Mouse (Mus musculus) ES-Bruce4 (cell line): ENCODE measurements at regions not wholly inside any gene's neighbourhood (a gene's known extent, or its start where the extent isn't known, plus 50 kb on each side); places are given as distances from the start of the nearest gene placed in this dataset.

Experiments used
- H3K27ac ChIP-seq: 2 replicates; pipeline ENCODE4 v1.5.1; 2012; ENCODE audit warnings: low read length, inconsistent platforms; ENCODE audit not compliant: insufficient read depth
- H3K27me3 ChIP-seq: 2 replicates; pipeline ENCODE4 v1.6.1; 2012; ENCODE audit warnings: mild to moderate bottlenecking, low read length, inconsistent platforms; ENCODE audit not compliant: control insufficient read depth, poor library complexity, insufficient read depth, severe bottlenecking
- H3K36me3 ChIP-seq: 2 replicates; pipeline ENCODE4 v1.6.1; 2012; ENCODE audit warnings: inconsistent platforms, mild to moderate bottlenecking, low read length, moderate library complexity; ENCODE audit not compliant: control insufficient read depth, poor library complexity, insufficient read depth, severe bottlenecking
- H3K4me1 ChIP-seq: one replicate; pipeline ENCODE4 v1.8.1; 2011; ENCODE audit warnings: low read length; ENCODE audit not compliant: control insufficient read depth, insufficient read depth
- H3K4me3 ChIP-seq: 2 replicates; pipeline ENCODE4 v1.5.1; 2011; ENCODE audit warnings: low read depth, mild to moderate bottlenecking, low read length
- H3K9ac ChIP-seq: 2 replicates; pipeline ENCODE4 v1.6.1; 2012; ENCODE audit warnings: low read depth, mild to moderate bottlenecking, inconsistent platforms; ENCODE audit not compliant: poor library complexity, severe bottlenecking
- H3K9me3 ChIP-seq: replicated peaks from 2 replicates; pipeline ENCODE4 v1.6.1; 2012; ENCODE audit warnings: mild to moderate bottlenecking, low read length, inconsistent platforms; ENCODE audit not compliant: control insufficient read depth, poor library complexity, insufficient read depth, severe bottlenecking
- CTCF ChIP-seq: IDR thresholded peaks from one replicate; pipeline ENCODE4 v1.8.1; 2011; ENCODE audit warnings: low read depth, low read length
- EP300 ChIP-seq: IDR thresholded peaks from 2 replicates; pipeline ENCODE4 v1.6.1; 2011; ENCODE audit warnings: low read depth, low read length; ENCODE audit not compliant: insufficient read depth
- POLR2A ChIP-seq: IDR thresholded peaks from one replicate; pipeline ENCODE4 v1.8.1; 2011; ENCODE audit warnings: low read length; ENCODE audit not compliant: insufficient read depth

GRCm38 (mm10) chr2:160066491-160067303 lies 267.3 kb downstream of the Gm826 start:
- Histone ChIP-seq H3K9me3 (no peaks in the 10 kb centered on the region), H3K9ac (no peak overlapping the region), H3K27me3 (no peaks in the 10 kb centered on the region), H3K4me3 (no peak overlapping the region), H3K36me3 (no peaks in the 10 kb centered on the region), H3K4me1 (no peaks in the 10 kb centered on the region), H3K27ac (no peak overlapping the region)
- TF ChIP-seq POLR2A (no peak), CTCF (no peak), EP300 (no peak)

- Histone ChIP-seq H3K4me1 (no peaks in the 10 kb centered on the region), H3K4me3 (no peak overlapping the region), H3K36me3 (no peaks in the 10 kb centered on the region), H3K9me3 (no peaks in the 10 kb centered on the region), H3K9ac (no peak overlapping the region), H3K27ac (no peak overlapping the region), H3K27me3 (no peaks in the 10 kb centered on the region)
- no peak for TF ChIP-seq POLR2A
- no peak for TF ChIP-seq CTCF
- no peak for TF ChIP-seq EP300
Measured at GRCm38 (mm10) chr2:160062148-160062937, 271.6 kb downstream of the Gm826 start.

- no peak overlapping the region for H3K4me3 ChIP-seq
Measured at GRCm38 (mm10) chr2:160060091-160060490, 273.9 kb downstream of the Gm826 start.

GRCm38 (mm10) chr2:160057211-160057610 lies 276.8 kb downstream of the Gm826 start:
- TF ChIP-seq POLR2A, result no peak
- no peak for TF ChIP-seq CTCF
- H3K27me3 ChIP-seq, result 0 out of 2 replicates have a peak, but pooled peaks cover 2% of the 10 kb centered on the region
- no peak overlapping the region for H3K27ac ChIP-seq
- H3K9me3 ChIP-seq, result no peaks in the 10 kb centered on the region
- no peaks in the 10 kb centered on the region for H3K4me1 ChIP-seq
- no peak overlapping the region for H3K9ac ChIP-seq
- no peaks in the 10 kb centered on the region for H3K36me3 ChIP-seq
- H3K4me3 ChIP-seq, result no peak overlapping the region

More at GRCm38 (mm10) chr2:160060091-160060490, 273.9 kb downstream of the Gm826 start:
- TF ChIP-seq CTCF (no peak), EP300 (no peak), POLR2A (no peak)
- Histone ChIP-seq H3K27ac (no peak overlapping the region), H3K9ac (no peak overlapping the region), H3K4me1 (no peaks in the 10 kb centered on the region), H3K9me3 (no peaks in the 10 kb centered on the region), H3K36me3 (no peaks in the 10 kb centered on the region), H3K27me3 (0 out of 2 replicates have a peak, but pooled peaks cover 2% of the 10 kb centered on the region)

- Histone ChIP-seq H3K9ac (no peak overlapping the region), H3K27me3 (0 out of 2 replicates have a peak, but pooled peaks cover 2% of the 10 kb centered on the region), H3K9me3 (no peaks in the 10 kb centered on the region), H3K36me3 (no peaks in the 10 kb centered on the region), H3K4me1 (no peaks in the 10 kb centered on the region), H3K27ac (no peak overlapping the region), H3K4me3 (no peak overlapping the region)
- TF ChIP-seq EP300, result no peak
- no peak for TF ChIP-seq CTCF
- TF ChIP-seq POLR2A, result no peak
Measured at GRCm38 (mm10) chr2:160054411-160054810, 279.6 kb downstream of the Gm826 start.

- Histone ChIP-seq H3K4me3 (no peak overlapping the region), H3K4me1 (no peaks in the 10 kb centered on the region), H3K9ac (no peak overlapping the region), H3K9me3 (no peaks in the 10 kb centered on the region), H3K27me3 (no peaks in the 10 kb centered on the region), H3K27ac (no peak overlapping the region), H3K36me3 (no peaks in the 10 kb centered on the region)
- no peak for TF ChIP-seq CTCF
- TF ChIP-seq POLR2A, result no peak
- no peak for TF ChIP-seq EP300
Measured at GRCm38 (mm10) chr2:160048286-160048685, 285.7 kb downstream of the Gm826 start.
